Mouse (Mus musculus) B cell, adult (primary cell): ENCODE results near the gene Tbl3. TPM values are rescaled to one million over a fixed set of nuclear protein-coding genes. Genes with fewer than 3 reads are reported as not detected.

Experiments
- total RNA-seq: library from RNA; stranded (reverse); gene quantifications from 4 replicates; pipeline ENCODE4 v1.2.4, GENCODE M21; 2023; ENCODE audit not compliant: inconsistent age

Gene Tbl3
- 31.4 to 36.1 TPM (median 33.4 TPM) in 4 replicates for total RNA-seq

DNA sequence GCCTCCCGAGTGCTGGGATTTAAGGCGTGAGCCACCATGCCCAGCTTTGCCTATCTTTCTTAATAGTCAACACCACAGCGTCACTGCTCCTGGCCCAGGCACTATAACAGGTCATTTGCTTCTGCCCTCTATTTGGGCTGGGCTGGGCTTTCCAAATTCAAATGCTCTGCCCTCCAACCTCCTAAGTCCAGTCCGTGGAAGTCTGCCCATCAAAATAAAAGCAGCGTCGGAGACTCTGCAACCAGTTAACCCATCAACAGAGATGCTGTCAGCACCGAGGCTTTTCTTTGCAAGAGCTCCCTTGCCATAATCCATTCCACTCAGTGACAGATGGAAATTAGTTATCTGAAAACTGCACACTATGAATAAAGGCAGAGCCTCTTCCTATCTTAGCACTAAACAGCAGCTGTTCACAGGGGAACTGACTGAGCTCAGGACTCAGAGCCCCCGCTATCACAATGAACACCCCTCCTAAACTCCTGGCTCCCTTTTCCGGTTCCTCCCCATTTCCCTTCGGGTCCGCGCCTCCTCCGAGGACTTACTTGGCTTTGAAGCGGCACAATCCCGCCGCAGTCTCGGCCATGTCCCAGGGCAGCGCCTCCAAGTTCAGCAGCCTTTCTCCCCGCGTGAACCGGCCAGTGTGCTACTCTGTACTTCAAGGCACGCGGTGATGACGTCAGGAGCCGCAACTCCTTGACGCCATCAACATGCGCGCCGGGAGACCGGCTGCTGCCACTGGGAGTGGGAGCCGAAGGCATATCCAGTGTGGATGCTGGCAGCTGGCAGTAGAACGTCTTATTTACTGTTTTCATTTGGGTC is at the start of gene Tbl3:
TSS of gene Tbl3 (minus strand) at position 679 of the 819 bp plus-strand sequence.

DNA sequence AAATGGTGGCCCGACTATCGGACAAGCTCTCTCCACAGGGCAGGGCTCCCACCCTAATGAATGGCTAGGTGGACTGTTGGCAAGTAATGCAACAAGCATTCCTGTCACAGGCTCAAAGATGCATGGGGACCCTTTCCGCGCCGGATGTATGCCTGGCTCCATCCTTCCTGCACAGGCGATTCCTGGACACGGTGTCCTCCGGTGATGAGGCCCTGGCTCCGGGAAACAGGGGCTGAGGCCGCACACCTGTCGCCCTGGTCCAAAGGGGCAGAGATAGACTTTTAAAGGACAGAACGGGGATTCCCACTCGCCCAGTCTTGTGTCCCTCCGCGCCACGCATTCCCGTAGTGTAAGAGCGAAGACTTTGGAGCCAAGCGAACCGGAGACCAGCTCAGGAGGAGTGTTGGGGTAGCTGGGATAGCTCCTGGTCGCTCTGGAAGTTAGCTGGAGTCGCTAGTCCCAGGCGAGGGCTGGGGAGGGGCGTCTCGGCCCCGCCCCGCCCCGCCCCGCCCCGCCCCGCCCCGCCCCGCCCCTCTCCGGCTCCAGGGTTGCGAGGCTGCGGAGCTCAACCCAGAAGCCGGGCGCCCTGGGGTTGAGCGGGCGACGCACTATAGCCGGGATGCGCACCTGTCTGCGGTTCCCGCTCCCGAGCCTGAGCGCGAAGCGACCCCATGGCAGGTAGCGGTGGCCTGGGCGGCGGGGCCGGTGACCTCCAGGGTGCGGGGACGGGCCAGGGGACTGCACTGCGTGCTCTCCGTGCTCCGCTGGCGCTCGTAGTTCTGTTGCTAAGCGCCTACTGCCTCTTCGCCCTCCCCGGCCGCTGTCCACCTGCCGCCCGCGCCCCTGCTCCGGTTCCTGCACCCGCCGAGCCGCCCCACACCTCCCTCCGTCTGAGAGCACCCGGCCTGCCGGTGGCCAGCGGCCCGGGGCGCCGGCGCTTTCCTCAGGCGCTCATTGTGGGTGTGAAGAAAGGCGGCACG is 45.2 kb upstream of the Tbl3 start, which contains the start of gene Hs3st6:
TSS of gene Hs3st6 (plus strand) at position 574 of the 980 bp plus-strand sequence.

DNA sequence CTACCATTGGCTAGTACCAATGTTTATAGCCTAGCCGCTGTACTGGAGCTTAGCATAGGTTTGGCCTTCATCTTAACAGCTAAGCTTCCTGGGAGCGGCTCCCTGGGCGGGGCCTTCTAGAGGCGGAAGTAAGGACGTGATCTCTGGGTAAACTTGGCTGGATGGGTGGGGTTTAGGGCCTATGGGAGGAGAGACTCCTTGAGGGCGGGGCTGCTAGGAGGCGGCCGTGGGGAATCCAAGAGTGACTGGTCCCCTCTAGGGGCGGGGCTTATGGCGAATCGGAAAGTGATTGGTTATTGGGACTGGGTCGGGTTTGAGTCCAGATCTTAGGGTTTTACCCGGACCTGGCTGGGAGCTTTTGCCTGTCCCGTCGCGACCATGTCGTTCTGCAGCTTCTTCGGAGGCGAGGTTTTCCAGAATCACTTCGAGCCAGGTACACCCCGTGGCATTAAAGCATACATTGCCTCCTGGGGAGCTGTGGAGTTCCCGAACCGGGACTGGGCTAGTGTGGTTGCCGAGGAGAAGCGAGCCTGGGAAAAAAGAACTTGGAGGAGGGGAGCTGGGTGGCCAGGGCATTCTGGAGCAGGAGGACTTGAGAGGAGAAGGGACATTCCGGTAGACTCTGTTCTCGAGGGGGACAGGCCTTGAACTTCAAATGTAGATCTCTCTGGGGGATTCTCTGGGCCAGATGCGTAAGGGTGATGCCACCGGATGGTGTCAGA is 29.0 kb upstream of the Tbl3 start, which contains the start of gene Msrb1:
TSS of gene Msrb1 (plus strand) at position 313 of the 722 bp plus-strand sequence.

DNA sequence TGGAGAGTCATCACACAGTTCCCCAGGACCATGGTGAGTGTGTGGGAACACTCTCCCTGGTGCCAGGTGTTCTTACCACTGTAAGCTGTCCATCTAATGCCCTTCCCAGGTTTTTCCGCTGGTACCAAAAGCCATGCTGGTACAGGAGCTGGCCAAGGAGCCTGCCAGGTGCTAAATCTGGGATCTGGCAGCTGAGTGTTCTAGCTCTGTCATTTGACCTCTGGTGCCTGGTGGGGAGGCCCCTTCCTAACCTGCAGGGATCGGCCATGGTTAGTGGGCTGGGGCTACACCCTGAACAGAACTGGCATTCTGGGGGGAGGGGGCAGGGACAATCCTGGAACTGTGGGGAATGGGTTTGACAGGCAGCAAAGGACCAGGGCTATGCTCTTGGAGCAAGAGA is 20.2 kb upstream of the Tbl3 start, which contains the start of gene Rpl3l:
TSS of gene Rpl3l (plus strand) at position 203 of the 400 bp plus-strand sequence.

DNA sequence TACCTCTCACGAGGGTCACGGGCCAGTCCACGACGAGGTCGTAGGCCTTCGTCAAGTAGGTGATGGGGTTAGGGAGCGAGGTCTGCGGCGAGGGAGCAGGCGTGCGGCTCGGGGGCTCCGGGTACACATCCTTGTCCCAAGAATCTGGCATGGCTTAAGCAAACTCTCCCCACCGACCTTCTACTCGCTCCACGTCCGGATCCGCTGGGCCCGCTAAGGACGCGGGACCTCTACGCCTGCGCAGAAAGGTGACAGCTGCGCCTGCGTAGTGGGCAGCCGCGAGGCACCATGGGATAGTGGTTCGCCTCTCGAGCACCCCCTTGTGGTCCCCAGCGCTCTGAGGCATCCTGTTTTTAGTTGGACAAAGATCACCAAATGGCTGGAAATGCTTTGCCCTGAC is 16.7 kb upstream of the Tbl3 start, which contains the start of gene Ndufb10:
TSS of gene Ndufb10 (minus strand) at position 295 of the 400 bp plus-strand sequence.

DNA sequence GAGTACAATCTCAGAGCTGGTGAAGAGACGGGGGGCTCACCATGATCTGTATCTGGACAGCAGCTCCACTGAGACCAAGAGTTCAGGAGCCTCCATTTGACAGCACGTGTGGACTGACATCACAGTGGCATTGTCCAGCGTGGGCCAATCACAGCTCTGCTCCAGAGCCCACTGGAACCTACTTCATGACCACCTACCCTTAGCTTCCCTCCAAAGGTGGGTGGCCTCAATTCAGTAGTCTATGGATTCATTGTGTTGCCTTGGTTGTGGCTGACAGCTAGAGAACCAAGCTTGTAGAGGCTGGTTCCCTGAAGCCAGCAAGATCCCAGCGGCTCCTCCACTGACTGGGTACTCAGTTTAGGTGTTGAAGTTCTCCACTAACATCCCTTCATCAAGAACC is 10.5 kb upstream of the Tbl3 start, which contains the start of the genes Rnf151 and Rps2:
TSS of gene Rnf151 (minus strand) at position 121 of the 400 bp plus-strand sequence.
TSS of gene Rps2 (plus strand) at position 174 of the 400 bp plus-strand sequence.

DNA sequence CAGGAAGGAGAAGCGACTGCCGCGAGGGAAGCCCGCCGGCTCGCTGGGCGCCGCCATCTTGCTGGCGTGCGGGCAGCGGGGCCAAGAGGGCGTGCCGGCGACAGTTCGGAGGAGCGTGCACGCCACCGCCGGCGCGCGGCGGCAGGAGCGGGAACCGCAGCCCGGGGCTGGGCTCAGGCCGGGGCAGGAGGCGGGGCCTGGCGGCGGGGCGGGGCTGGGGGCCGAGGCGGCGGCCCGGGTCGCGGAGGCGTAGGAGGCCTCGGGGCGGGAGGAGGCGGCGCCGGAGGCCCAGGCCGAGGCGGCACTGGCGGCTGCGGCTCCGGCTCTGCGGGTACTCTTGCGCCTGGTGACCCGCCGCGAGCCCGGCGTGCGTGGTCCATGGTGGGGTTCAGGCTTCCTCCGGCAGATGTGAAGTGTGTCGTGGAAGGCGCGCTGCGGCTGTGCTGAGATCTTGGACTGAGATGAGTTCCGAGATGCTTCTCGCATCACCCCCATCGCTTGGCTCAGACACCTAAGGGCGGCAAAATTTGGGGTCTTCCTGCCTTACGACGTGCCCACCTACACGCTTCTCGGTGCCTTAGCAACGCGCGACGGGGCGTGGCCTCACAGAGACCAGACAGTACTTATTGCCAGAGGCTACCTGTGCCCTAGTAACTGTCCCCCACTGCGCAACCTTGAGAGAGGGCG is 11.3 kb downstream of the Tbl3 start, which contains the start of the genes Gfer and Noxo1:
TSS of gene Gfer (minus strand) at position 146 of the 687 bp plus-strand sequence.
TSS of gene Noxo1 (plus strand) at position 224 of the 687 bp plus-strand sequence.

DNA sequence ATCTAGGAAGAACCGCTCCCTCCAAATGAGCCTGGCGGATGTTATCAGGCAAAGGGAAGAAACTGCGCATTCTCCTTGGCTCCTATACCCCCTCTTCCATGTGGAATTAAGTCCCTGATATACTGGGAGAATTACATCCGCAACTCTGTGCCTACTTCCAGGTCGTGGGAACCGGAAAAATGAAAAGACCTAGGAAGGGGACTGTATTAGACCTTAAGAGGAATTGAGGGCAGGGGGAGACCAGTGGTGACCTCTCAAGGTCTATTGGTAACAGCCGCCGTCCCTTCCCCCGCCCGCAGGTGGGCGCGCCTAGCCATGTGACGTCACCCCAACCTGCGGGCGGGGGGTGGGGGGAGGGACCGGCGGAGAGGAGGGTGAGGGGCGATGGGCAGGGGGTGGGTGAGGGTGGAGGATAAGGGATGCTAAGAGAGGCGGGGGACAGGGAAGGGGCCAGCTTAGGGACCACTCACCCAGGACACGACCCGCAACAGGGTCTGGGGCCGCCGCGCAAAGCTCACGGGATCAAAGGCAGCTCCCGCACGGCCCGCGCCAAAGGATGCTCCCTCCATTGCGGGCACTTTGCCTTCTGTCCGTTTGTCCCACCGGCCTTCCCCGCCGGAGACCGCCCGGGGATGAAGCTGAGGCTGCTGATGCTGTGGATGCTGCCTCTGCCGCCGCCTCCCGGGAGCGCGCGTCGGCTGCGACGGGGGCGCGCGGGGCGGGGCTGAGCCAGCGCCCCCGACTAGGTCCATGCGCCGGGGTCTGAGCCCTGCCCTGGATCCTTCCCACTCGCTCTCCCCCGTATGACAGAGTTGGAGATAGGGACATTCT is 18.0 kb downstream of the Tbl3 start, which contains the start of gene Syngr3:
TSS of gene Syngr3 (minus strand) at position 705 of the 831 bp plus-strand sequence.

DNA sequence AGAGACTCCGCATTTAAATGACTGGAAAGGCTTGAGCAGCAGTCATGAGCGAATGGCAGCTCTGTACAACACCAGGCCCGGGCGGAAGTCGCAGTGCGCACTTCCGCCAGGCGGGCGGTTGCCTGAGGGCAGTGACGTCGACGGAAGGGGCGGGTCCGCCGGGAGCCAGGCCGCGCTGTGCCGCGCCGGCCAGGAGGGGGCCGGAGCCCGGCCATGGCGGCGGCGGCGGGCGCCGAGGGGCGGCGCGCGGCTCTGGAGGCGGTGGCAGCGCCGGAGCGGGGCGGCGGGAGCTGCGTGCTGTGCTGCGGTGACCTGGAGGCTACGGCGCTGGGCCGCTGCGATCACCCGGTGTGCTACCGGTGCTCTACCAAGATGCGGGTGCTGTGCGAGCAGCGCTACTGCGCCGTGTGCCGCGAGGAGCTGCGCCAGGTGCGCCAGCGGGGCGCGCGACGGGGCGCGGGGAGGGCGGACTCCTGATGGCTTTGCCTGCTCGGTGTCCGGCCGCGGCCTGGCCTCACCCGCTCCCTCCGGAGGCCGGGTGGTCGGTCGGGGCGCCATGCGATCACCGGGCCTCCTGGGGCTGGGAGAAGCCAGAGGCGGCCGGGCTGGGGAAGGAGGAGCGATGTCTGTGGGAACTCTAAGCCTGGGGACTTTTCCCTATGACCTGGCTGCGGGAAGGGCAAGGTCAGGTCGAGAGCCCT is 37.8 kb downstream of the Tbl3 start, which contains the start of gene Zfp598:
TSS of gene Zfp598 (plus strand) at position 143 of the 701 bp plus-strand sequence.

DNA sequence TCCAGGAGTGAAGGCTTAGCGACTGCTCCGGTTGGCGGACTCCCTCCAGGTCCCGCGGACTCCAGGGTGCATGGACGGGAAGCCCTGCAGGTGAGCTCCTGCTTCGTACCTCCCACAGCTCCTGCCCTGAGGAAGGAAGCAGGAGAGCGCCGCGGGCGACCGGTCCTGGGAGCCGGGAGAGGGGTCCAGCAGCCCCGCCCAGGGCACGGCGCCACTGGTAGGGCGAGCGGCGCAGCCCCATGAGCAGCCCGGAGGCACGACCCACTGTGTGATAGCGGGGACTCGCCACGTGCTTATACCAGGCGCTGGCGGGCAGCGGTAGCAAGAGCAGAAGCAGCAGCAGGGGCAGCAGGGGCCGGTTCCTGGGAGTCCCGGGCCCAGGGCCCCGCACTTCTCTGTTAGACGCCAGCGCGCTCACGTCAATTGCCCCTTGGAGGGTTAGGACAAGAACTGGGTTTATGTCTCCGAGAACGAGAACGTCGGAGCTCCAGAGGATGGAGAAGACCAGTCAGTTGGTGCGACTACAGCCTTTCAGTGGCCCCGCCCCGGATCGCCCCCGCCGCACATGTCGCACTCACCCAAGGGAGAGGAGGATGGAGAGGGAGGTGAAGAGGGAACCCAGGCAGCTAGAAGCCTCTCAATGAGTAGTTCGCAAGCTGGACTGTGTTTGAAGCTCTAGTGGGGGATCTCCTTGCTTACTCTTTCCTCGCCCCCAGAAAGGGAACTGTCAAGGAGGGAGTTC is 49.3 kb downstream of the Tbl3 start, which contains the start of gene Npw:
TSS of gene Npw (minus strand) at position 441 of the 742 bp plus-strand sequence.

DNA sequence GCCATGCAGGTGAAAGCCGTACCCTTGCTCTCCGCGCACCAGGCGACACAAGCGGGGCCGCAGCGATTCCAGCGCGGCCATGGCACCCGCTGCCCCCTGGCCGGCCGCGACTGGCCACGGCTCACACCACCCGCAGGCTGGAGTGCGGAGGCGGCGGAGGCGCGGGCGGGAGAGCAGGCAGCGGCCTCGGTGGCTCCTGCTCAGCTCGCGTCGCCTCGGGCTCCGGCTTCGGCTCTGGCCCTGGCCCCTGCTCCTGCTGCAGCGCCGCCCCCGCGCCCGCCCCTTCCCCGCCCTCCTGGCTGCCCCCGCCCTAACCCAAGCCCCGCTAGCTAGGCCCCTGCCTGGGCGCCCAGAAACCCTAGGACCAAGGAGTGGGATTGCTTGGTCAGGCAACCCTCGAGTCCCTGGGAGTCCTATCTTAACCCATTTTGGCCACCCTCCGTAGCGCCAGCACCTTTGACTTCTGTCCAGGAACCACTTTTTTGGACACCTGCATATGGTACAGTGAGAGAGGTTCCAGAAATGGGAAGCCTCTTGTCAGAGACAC is 57.3 kb downstream of the Tbl3 start, which contains the start of gene Slc9a3r2:
TSS of gene Slc9a3r2 (minus strand) at position 258 of the 547 bp plus-strand sequence.

Other genes with a start within 250 kb of the Tbl3 start
- gene E4f1, start 237.3 kb downstream of the Tbl3 start, total RNA-seq = 58.4 to 75.5 TPM (median 64.9 TPM) in 4 replicates
- gene Pgp, start 237.3 kb downstream of the Tbl3 start, total RNA-seq = 17.0 to 19.8 TPM (median 18.8 TPM) in 4 replicates
- 0.71 to 1.2 TPM (median 0.95 TPM) in 4 replicates for gene Bricd5, start 233.8 kb downstream of the Tbl3 start, total RNA-seq
- 18.2 to 22.4 TPM (median 20.5 TPM) in 4 replicates for gene Mlst8, start 228.6 kb downstream of the Tbl3 start, total RNA-seq
- not detected in 4 replicates for gene Caskin1, start 219.1 kb downstream of the Tbl3 start, total RNA-seq
- 201 to 215 TPM (median 211 TPM) in 4 replicates for gene Traf7, start 179.7 kb downstream of the Tbl3 start, total RNA-seq
- gene Rab26, start 173.4 kb downstream of the Tbl3 start, total RNA-seq = 1.0 to 1.9 TPM (median 1.2 TPM) in 4 replicates
- 71.1 to 75.5 TPM (median 72.5 TPM) in 4 replicates for gene Pkd1, start 157.8 kb downstream of the Tbl3 start, total RNA-seq
- gene Tsc2, start 75.0 kb downstream of the Tbl3 start, total RNA-seq = 84.9 to 110 TPM (median 98.3 TPM) in 4 replicates
- gene Nthl1, start 75.0 kb downstream of the Tbl3 start, total RNA-seq = 2.8 to 11.3 TPM (median 4.9 TPM) in 4 replicates
- gene Slc9a3r2, start 57.3 kb downstream of the Tbl3 start, total RNA-seq = 0.48 to 0.51 TPM in 2 of 4 replicates, not detected in the others
- gene Npw, start 49.2 kb downstream of the Tbl3 start, total RNA-seq = not detected in 4 replicates
- gene Zfp598, start 38.0 kb downstream of the Tbl3 start, total RNA-seq = 52.7 to 59.6 TPM (median 57.9 TPM) in 4 replicates
- gene Syngr3, start 17.7 kb downstream of the Tbl3 start, total RNA-seq = not detected in 4 replicates
- gene Gfer, start 11.5 kb downstream of the Tbl3 start, total RNA-seq = 16.9 to 18.7 TPM (median 18.1 TPM) in 4 replicates
- 7.7 to 11.6 TPM (median 8.4 TPM) in 4 replicates for gene Noxo1, start 11.4 kb downstream of the Tbl3 start, total RNA-seq
- gene Rnf151, start 10.4 kb upstream of the Tbl3 start, total RNA-seq = 0.78 TPM in 1 of 4 replicates, not detected in the others
- 1,210 to 1,288 TPM (median 1,234 TPM) in 4 replicates for gene Rps2, start 10.5 kb upstream of the Tbl3 start, total RNA-seq
- 71.7 to 80.7 TPM (median 73.5 TPM) in 4 replicates for gene Ndufb10, start 16.8 kb upstream of the Tbl3 start, total RNA-seq
- gene Rpl3l, start 20.2 kb upstream of the Tbl3 start, total RNA-seq = not detected in 4 replicates
- gene Msrb1, start 29.0 kb upstream of the Tbl3 start, total RNA-seq = 29.6 to 37.8 TPM (median 32.9 TPM) in 4 replicates
- gene Hs3st6, start 45.3 kb upstream of the Tbl3 start, total RNA-seq = not detected in 4 replicates
- gene Meiob, start 96.6 kb upstream of the Tbl3 start, total RNA-seq = not detected in 4 replicates
- 27.5 to 30.3 TPM (median 27.9 TPM) in 4 replicates for gene Hagh, start 132.5 kb upstream of the Tbl3 start, total RNA-seq
- 2.0 to 2.5 TPM (median 2.2 TPM) in 4 replicates for gene Fahd1, start 142.7 kb upstream of the Tbl3 start, total RNA-seq
- gene Igfals, start 158.3 kb upstream of the Tbl3 start, total RNA-seq = 0.54 to 1.4 TPM (median 0.66 TPM) in 3 of 4 replicates, not detected in the other
- gene Nubp2, start 178.7 kb upstream of the Tbl3 start, total RNA-seq = 54.8 to 67.5 TPM (median 67.0 TPM) in 4 replicates
- gene Spsb3, start 179.0 kb upstream of the Tbl3 start, total RNA-seq = 26.0 to 31.7 TPM (median 30.6 TPM) in 4 replicates
- 65.6 to 76.2 TPM (median 68.2 TPM) in 4 replicates for gene Eme2, start 187.4 kb upstream of the Tbl3 start, total RNA-seq
- gene Mrps34, start 187.5 kb upstream of the Tbl3 start, total RNA-seq = 26.8 to 35.6 TPM (median 29.2 TPM) in 4 replicates
- 23.0 to 37.2 TPM (median 27.7 TPM) in 4 replicates for gene Nme3, start 188.8 kb upstream of the Tbl3 start, total RNA-seq
- 200 to 220 TPM (median 218 TPM) in 4 replicates for gene Mapk8ip3, start 229.3 kb upstream of the Tbl3 start, total RNA-seq